Mouse (Mus musculus) stomach, embryonic 14.5 days (tissue): ENCODE results near the gene Lrrc10. TPM values are rescaled to one million over a fixed set of nuclear protein-coding genes. Genes with fewer than 3 reads are reported as not detected.
"Not testable (repeated sequence)": the region's sequence is repeated elsewhere in the genome, so short reads cannot be mapped to it uniquely, and the experiment has no call there.

Experiments used
- ATAC-seq: fragments of 200-750 bp; cut with Nextera tagmentation; 2 replicates; pipeline ENCODE4 v1.8.0; 2017; ENCODE audit warnings: low read depth, moderate TSS enrichment; ENCODE audit not compliant: insufficient number of reproducible peaks, insufficient read depth, low FRiP score
- H3K27ac ChIP-seq: fragments of 300-500 bp; sonication (generic); 2 replicates; pipeline ENCODE4 v1.5.1; 2014; ENCODE audit warnings: mild to moderate bottlenecking, low read length, moderate library complexity, mixed read lengths
- H3K27me3 ChIP-seq: fragments of 300-500 bp; sonication (generic); 2 replicates; pipeline ENCODE4 v1.6.1; 2014; ENCODE audit warnings: low read length, control low read depth, mixed read lengths; ENCODE audit not compliant: control insufficient read depth, insufficient read depth
- H3K36me3 ChIP-seq: fragments of 300-500 bp; sonication (generic); 2 replicates; pipeline ENCODE4 v1.6.1; 2014; ENCODE audit warnings: mild to moderate bottlenecking, control low read depth, low read length, moderate library complexity, mixed read lengths; ENCODE audit not compliant: control insufficient read depth, insufficient read depth
- H3K4me1 ChIP-seq: fragments of 300-500 bp; sonication (generic); 2 replicates; pipeline ENCODE4 v1.6.1; 2014; ENCODE audit warnings: low read length, control low read depth, mixed read lengths; ENCODE audit not compliant: control insufficient read depth, insufficient read depth
- H3K4me2 ChIP-seq: fragments of 300-500 bp; sonication (generic); replicated peaks from 2 replicates; pipeline ENCODE4 v1.6.1; 2014; ENCODE audit warnings: low read depth, low read length, control low read depth
- H3K4me3 ChIP-seq: fragments of 300-500 bp; sonication (generic); 2 replicates; pipeline ENCODE4 v1.5.1; 2014; ENCODE audit warnings: low read depth, low read length, control low read depth
- H3K9ac ChIP-seq: fragments of 300-500 bp; sonication (generic); replicated peaks from 2 replicates; pipeline ENCODE4 v1.6.1; 2014; ENCODE audit warnings: low read depth, mild to moderate bottlenecking, control low read depth, low read length, moderate library complexity, mixed read lengths
- H3K9me3 ChIP-seq: fragments of 300-500 bp; sonication (generic); 2 replicates; pipeline ENCODE4 v1.6.1; 2016; ENCODE audit warnings: low read depth, low read length, control low read depth; ENCODE audit not compliant: control insufficient read depth
- WGBS: fragments of 180-500 bp; shearing (Covaris S2); extraction: QIAGEN DNeasy Blood & Tissue Kit; methylation state at CpG from one replicate; pipeline ENCODE4 v1.1.7; 2014; 5-methylcytosine and 5-hydroxymethylcytosine counted together
- polyA plus RNA-seq: library from polyadenylated mRNA; unstranded; fragments of >200 nt; fragmentation: Nextera tagmentation; extraction: Ambion mirVana; gene quantifications from 2 replicates; pipeline ENCODE4 v1.2.1, GENCODE M21; 2014

Lrrc10 gene
- polyA plus RNA-seq, 1 experiment from 2014 or later, result not detected

- 95% methylated on average over 3 of the region's 3 CpGs for WGBS
- no peak overlapping the region for H3K4me2 ChIP-seq
- H3K36me3 ChIP-seq, result no peaks in the 10 kb centered on the region
- no peaks in the 10 kb centered on the region for H3K27me3 ChIP-seq
- ATAC-seq, result no peak
- H3K4me3 ChIP-seq, result no peak overlapping the region
- no peaks in the 10 kb centered on the region for H3K9me3 ChIP-seq
- H3K4me1 ChIP-seq, result no peaks in the 10 kb centered on the region
- no peak overlapping the region for H3K27ac ChIP-seq
- H3K9ac ChIP-seq, result no peak overlapping the region
These were observed 14.0 kb upstream of the Lrrc10 start for GRCm38 (mm10) chr10:117031160-117031559.

GRCm38 (mm10) chr10:117033785-117034184 is 11.4 kb upstream of the Lrrc10 start:
- Histone ChIP-seq H3K9me3 (no peaks in the 10 kb centered on the region), H3K27me3 (no peaks in the 10 kb centered on the region), H3K4me3 (no peak overlapping the region), H3K4me2 (no peak overlapping the region), H3K4me1 (no peaks in the 10 kb centered on the region), H3K36me3 (no peaks in the 10 kb centered on the region), H3K9ac (no peak overlapping the region), H3K27ac (no peak overlapping the region)
- WGBS, result 19% methylated on average over 8 of the region's 8 CpGs
- no peak for ATAC-seq

DNA sequence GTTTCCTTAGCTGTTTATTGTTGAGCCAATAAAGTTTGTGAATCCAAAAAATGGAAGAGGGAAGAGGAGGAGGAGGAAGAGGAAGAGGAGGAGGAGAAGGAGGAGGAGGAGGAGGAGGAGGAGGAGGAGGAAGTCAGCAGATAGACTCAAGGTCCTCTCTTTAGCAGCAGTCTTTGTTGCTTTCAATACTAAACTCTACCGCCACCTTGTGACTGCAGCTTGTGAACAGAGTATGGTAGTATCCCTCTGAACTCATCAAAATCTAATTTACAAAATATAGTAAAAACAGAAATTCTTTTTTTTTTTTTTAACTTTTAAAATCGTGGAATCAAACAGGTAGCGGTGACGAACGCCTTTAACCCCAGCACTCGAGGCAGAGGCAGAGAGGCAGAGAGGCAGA is 4.8 kb upstream of the Lrrc10 start:
- no peak for ATAC-seq
- H3K4me2 ChIP-seq, result no peak overlapping the region
- H3K9ac ChIP-seq, result no peak overlapping the region
- H3K27me3 ChIP-seq, result no peaks in the 10 kb centered on the region
- no peaks in the 10 kb centered on the region for H3K4me1 ChIP-seq
- no peaks in the 10 kb centered on the region for H3K9me3 ChIP-seq
- no peak overlapping the region for H3K27ac ChIP-seq
- no peaks in the 10 kb centered on the region for H3K36me3 ChIP-seq
- H3K4me3 ChIP-seq, result no peak overlapping the region
- 68% methylated on average over 6 of the region's 6 CpGs for WGBS

- no peaks in the 10 kb centered on the region for H3K9me3 ChIP-seq
- no peaks in the 10 kb centered on the region for H3K27me3 ChIP-seq
- no peak overlapping the region for H3K27ac ChIP-seq
- no peaks in the 10 kb centered on the region for H3K36me3 ChIP-seq
- WGBS, result 79% methylated on average over 14 of the region's 14 CpGs
- H3K4me1 ChIP-seq, result 0 out of 2 replicates have a peak, but pooled peaks cover 5% of the 10 kb centered on the region
- H3K4me3 ChIP-seq, result no peak overlapping the region
- ATAC-seq, result no peak
- no peak overlapping the region for H3K9ac ChIP-seq
- H3K4me2 ChIP-seq, result no peak overlapping the region
These were observed 2.8 kb upstream of the Lrrc10 start for GRCm38 (mm10) chr10:117042295-117042694.

GRCm38 (mm10) chr10:117043497-117044166 is 1.5 kb upstream of the Lrrc10 start:
- not testable (repeated sequence) for H3K4me1 ChIP-seq, ATAC-seq, H3K36me3 ChIP-seq, H3K27ac ChIP-seq, H3K27me3 ChIP-seq, H3K9ac ChIP-seq, H3K9me3 ChIP-seq, H3K4me3 ChIP-seq
- WGBS, result 36% methylated on average over 16 of the region's 16 CpGs
- 0 out of 2 replicates have a peak overlapping the region, but pooled peaks have one; percentile 16 for H3K4me2 ChIP-seq

GRCm38 (mm10) chr10:117049253-117049652 is 4.1 kb downstream of the Lrrc10 start:
- H3K4me2 ChIP-seq, result no peak overlapping the region
- H3K4me1 ChIP-seq, result 0 out of 2 replicates have a peak, but pooled peaks cover 5% of the 10 kb centered on the region
- H3K4me3 ChIP-seq, result no peak overlapping the region
- H3K9ac ChIP-seq, result no peak overlapping the region
- no peak for ATAC-seq
- 83% methylated on average over 4 of the region's 4 CpGs for whole genome bisulfite sequencing
- peaks cover 50% of the 10 kb centered on the region for H3K36me3 ChIP-seq
- H3K9me3 ChIP-seq, result no peaks in the 10 kb centered on the region
- no peaks in the 10 kb centered on the region for H3K27me3 ChIP-seq
- no peak overlapping the region for H3K27ac ChIP-seq

- H3K27ac ChIP-seq, result no peak overlapping the region
- 86% methylated on average over 4 of the region's 4 CpGs for WGBS
- H3K4me1 ChIP-seq, result 0 out of 2 replicates have a peak, but pooled peaks cover 5% of the 10 kb centered on the region
- no peak overlapping the region for H3K4me2 ChIP-seq
- no peak for ATAC-seq
- H3K4me3 ChIP-seq, result no peak overlapping the region
- H3K9me3 ChIP-seq, result no peaks in the 10 kb centered on the region
- H3K36me3 ChIP-seq, result peaks cover 59% of the 10 kb centered on the region
- no peaks in the 10 kb centered on the region for H3K27me3 ChIP-seq
- H3K9ac ChIP-seq, result no peak overlapping the region
These were observed 4.9 kb downstream of the Lrrc10 start for GRCm38 (mm10) chr10:117049961-117050597.

GRCm38 (mm10) chr10:117055668-117056067 is 10.5 kb downstream of the Lrrc10 start:
- Histone ChIP-seq H3K36me3 (peaks cover 95% of the 10 kb centered on the region), H3K4me3 (no peak overlapping the region), H3K9ac (no peak overlapping the region), H3K27me3 (no peaks in the 10 kb centered on the region), H3K4me1 (no peaks in the 10 kb centered on the region), H3K4me2 (no peak overlapping the region), H3K9me3 (no peaks in the 10 kb centered on the region), H3K27ac (no peak overlapping the region)
- no peak for ATAC-seq
- 87% methylated on average over 4 of the region's 4 CpGs for WGBS
